Mouse (Mus musculus) MN1 (cell line): Measurements from ENCODE around the gene Rab36.
A peak's percentile ranks its signal among the peaks of the same experiment; 100 is the strongest.
"Not testable (repeated sequence)": the region's sequence is repeated elsewhere in the genome, so short reads cannot be mapped to it uniquely, and the experiment has no call there.

Experiments
- DNase-seq: peaks from one replicate; pipeline ENCODE4 v3.0.0-alpha.2; 2016; ENCODE audit warnings: low spot score

The Rab36 gene

DNA sequence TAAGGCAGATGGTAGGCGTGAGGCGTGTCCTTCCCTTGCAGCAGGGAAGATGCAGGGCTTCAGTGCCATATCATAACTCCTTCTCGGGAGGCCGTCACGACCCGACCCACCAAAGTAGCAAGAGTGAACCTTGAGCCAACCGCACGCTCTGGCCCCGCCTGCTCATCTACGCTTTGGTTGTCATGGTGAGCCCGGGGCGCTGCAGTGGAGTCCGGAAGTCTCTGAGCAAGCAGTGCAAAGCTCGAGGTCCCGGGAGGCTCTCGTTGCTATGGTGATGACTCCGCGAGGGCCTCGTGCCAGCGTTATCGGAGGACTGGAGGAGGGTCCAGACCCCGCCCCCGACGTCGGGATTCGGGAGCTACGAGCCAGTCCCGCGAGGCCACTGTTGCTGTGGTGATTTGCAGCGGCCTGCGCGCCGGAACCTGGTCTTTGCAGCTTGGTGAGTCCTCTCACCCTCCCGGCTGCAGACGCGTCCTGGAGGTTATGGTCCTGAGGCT is at the start of gene Rab36:
Rab36 (plus strand) TSS at position 176 of the 497 bp plus-strand sequence.
- peak; percentile 100 for DNase-seq

DNA sequence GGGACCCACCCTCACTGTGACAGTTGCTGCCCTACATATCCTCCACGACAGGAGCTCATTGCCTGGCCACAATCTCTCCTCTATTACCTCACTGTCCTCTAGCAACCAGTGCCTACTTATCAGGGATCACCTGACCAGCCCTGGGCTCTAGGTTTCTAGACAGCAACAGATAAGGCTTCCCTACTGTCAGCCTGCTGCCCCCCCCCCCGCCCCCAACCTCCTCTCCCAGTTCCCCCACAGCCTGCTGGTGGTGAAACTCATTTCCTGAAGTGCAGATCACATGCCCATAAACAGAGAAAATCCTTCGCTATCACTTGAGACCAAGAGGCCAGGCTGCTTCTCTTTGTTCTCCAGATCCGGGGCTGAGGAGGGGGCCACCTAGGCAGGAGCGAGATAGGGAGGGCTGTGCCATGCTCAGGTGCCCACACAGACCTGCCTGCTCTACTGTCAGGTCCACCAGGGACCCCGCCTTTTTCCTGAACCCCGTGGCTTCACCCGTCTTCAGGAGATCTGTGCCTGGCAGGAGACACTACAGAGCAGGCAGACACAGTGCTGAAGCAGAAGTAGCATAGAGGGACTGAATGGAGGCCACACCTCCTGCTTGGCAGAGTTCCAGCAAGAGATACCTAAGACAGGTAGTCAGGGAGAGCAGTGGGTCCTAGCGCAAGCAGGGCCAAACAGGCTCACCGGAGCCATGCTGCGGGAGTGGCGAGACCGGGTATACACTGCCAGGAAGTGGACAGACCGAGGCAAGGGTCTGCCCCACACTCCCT is 49.0 kb upstream of the Rab36 start:
- no peak for DNase-seq

- no peak for DNase-seq
Observed at GRCm38 (mm10) chr10:74989814-74990213, 47.0 kb upstream of the Rab36 start.

DNA sequence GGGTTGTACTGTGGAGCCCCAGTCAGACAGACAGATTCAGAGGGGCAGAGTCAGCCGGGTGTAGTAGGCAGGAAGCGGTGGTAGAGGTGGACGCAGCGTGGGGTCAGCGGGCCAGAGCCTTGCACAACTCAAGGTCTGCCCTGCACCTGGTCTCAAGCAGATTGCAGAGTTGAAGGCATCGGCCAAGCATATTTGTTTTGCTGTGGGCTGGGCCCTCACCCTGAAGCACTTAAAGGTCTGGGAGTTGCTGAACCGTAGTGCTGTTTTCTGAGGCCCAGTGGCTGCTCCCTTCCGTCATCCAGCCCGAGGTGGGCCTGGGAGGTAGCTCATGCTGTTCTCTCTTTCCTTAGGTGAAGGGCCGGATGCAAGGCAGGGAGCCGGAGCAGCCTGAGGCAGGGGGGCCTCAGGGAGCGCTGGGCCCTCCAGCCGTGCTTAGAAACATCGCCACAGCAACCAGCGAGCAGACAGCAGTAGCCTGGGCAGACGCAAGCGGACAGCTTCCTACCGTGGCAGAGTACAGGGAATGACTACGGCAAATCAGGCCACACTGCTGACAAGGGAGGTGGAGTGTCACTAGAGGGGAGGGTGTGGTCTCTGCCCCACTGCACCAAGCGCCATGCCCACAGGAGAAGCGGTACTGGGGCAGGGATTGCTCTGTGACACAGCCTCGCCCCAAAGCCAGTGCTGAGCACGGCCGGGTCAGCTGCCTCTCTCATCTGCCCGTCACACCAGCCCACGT is 46.1 kb upstream of the Rab36 start:
- no peak for DNase-seq

- no peak for DNase-seq
Observed at GRCm38 (mm10) chr10:74994863-74995262, 42.0 kb upstream of the Rab36 start.

DNA sequence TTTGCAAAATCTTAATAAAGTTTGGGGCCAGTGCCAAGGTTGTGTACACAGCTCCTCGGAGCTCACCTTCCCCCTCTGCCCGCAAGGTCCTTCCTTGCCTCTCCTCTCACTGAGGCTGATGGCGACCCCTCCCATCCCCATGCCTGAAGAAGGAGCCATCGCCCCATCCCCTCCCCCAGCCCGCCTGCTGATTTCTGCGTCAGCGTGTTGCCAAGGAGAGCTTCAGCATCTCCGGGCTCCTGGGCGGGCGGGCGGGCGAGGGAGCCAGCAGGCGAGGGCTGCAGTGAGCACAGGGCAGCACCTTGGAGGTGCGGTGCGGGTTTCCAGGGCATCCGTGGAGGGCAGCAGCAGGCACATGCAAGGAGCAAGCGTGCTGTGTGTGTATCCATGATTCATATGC is 41.5 kb upstream of the Rab36 start:
- no peak for DNase-seq

DNA sequence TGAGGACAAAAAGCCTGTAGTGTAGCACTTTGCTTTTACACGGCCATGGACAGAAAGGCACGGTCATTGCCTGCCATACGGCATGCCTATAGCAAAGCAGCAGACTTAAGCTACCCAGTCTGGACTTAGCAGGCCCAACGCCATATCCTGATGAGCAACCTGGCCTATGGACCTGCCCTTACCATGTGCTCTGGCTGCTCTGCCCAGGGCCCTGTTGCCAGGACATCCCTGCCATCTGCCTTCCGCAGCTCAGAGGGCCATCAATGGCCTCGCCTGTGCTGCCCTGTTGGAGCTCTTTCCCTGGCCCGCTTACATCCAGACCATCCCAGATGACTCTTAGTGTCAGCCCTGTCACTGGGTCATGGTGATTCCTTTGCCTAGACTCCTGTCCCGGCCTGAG is 35.5 kb upstream of the Rab36 start:
- no peak for DNase-seq

DNA sequence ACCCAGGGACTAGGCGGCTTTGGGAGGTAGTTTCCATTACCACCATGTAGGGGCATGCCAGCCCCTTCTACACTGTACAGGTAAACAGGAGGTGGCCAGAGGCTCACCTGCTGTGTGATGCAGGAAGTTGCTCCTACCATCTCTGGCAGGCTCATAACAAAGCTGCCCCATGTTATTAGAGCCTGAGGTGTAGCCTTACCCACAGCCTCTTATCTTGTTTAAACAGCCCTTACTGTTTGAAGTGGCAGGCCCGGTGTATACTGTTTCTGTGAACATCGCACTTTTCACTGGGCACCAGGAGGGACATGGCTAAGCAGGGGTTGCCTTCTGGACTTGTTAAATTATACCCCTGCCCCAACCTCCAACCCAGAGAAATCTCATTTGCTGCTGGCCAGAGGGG is 32.8 kb upstream of the Rab36 start:
- DNase-seq: no peak

- peak; percentile 25 for DNase-seq
Observed at GRCm38 (mm10) chr10:75006889-75007662, 29.8 kb upstream of the Rab36 start.

GRCm38 (mm10) chr10:75010704-75011103 is 26.2 kb upstream of the Rab36 start:
- no peak for DNase-seq

DNA sequence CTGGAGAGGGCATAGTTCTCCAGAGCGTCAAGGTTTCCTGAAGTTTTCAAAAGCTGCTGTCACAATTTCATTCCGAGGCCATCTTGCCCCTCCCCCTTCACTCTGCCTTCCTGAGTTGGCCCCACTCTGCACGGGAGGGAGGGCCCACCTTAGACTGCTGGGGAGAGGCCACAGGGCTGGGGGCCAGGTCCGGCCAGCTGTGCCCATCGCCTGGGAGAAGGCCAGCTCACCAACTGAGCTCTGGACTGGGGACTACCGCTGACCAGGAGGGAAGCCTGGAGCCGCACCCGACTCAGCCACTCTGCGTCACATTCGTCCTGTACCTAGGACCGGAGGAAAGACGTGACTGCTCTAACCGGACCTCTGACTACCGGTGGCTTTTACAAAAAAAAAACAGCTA is 21.4 kb upstream of the Rab36 start:
- no peak for DNase-seq

DNA sequence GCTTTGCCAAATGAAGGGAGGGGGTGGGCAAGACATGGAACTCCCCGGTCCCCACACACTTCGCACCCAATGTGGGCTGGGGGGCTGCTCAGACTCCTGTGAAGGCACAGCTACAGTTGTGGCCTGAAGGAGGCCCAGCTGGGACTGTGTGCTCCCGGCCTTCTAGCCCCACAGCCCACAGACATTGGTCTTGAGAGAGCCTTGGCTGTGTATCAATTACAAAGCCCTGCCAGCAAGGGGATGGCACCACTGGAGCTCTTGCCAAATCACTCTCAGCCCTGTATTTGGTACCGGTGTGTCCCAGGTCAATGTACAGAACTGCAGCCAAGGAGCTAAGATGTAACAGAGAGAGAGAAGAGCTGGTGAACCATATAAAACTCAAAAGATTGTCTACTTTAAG is 20.4 kb upstream of the Rab36 start:
- no peak for DNase-seq

GRCm38 (mm10) chr10:75020271-75020670 is 16.6 kb upstream of the Rab36 start:
- no peak for DNase-seq

- DNase-seq: peak; percentile 82
Observed at GRCm38 (mm10) chr10:75021138-75021537, 15.7 kb upstream of the Rab36 start.

- DNase-seq: peak; percentile 36
Observed at GRCm38 (mm10) chr10:75026491-75026890, 10.4 kb upstream of the Rab36 start.

DNA sequence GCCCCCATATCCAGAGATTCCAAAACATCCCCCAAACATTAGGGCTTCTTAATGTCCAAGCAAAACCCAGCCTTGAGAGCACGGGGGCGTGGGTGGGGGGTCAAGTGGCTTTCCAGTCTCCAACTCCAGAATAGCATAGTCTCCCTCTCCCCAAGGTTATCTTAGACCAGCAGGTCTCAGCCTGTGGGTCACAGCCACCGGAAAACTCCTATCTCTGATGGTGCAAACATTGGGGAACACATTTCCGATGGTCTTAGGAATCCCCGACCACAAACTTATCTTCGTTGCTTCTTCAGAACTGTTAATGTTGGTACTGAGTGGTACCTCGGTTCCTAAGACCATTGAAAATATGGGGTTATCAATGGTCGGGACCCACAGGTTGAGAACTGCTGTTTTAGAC is 8.1 kb upstream of the Rab36 start:
- DNase-seq: no peak

DNA sequence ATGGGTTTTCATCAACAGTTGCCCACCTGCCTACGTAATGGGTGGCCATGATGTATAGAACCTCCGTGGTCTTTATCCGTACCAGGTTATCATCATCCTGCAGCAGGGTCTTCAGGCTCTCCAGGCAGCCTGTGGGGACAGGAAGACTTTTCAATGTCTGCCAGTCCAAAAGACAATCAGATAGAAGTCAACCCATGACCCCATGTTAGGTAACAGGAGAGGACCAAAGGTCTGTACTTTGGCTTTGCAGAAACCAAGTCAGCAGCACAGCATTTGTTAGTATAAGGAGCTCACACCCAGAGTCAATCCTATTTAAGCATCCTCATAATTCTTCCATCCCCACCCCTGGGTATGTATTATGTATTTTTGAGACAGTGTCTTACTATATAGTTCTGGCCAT is 7.2 kb upstream of the Rab36 start:
- no peak for DNase-seq

DNA sequence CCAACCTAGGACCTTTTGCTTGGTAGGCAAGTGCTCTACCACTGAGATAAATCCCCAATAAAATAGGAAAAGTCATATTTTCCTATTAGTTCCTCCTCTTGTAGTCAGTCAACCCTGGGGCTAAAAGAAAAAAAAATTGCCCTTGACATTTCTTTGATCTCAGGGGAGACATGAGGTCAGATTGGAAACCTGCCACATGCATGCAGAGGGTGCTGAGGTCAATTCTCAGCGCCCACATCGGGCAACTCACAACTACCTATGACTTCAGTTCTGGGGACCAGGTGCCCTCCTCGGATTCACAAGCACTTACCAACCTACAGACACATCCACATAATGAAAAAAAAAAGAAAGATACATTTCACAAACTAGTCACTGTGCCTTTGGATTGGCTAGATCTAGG is 6.6 kb upstream of the Rab36 start:
- DNase-seq: no peak

DNA sequence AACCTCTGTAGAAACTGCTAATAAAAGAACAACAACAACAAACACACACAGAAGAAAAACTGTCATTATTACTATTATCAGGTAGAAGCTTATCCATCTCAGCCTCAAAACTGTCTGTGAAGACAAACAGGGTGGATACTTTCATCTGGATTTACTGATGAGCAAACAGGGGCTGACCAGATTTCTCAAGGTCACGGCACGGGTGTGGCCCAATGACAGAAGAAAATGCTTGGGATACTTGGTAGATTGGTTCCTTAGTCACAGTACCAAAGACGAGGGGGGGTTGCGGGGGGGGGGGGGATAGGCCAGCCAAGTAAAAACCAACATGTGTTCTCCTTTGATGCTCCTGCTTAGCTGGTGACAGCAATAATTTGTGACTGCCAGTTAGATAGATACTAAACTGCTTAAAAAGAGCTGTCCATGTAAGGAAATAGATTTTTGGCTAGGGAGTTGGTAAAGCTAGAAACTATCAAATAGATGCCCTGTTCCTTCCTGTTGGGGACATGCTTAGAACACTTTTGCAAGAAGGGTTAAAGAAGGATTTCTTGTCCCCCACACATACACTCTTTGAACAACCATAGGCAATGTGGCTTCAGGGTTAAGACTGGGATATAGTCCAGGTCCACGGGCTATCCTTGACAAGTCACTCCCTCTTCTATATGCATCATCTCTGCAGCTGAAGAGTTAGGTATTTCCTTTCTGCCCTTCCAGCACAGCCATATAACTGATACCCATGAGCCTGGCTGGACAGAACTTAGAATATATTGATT is 5.3 kb upstream of the Rab36 start:
- DNase-seq: peak; percentile 50

DNA sequence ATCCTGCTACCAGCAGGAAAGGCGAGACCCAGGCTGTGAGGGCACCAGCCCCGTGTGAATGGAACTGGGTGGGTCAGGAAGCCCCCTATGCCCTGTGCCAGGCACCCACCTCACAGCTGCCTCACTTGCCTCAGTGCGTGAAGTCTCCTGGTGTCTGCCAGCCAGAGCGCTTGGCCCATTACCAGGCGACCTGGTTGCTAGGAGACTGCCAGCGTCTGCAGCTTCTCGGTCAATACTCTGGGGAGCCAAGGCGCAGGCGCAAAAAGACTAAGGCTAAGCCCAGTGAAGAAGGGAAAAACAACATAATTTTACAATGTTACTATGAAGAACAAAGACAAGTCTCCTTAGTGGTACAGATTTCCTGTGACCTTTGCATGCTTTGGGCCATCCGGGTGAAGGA is 4.5 kb upstream of the Rab36 start, which contains the start of gene Rsph14:
Rsph14 (minus strand) TSS at position 192 of the 400 bp plus-strand sequence.
- peak; percentile 98 for DNase-seq

- DNase-seq: not testable (repeated sequence)
Observed at GRCm38 (mm10) chr10:75042060-75042459, 5.2 kb downstream of the Rab36 start.

- no peak for DNase-seq
Observed at GRCm38 (mm10) chr10:75044459-75044858, 7.6 kb downstream of the Rab36 start.
